Mouse (Mus musculus): ENCODE results near the gene Iba57.
"Not testable (repeated sequence)": the region's sequence is repeated elsewhere in the genome, so short reads cannot be mapped to it uniquely, and the experiment has no call there.

Gene Iba57
- long read RNA-seq, experiment 1, result 0 reads
- long read RNA-seq, experiment 2, full-length matches to known transcripts, result 1 of 3 reads
- long read RNA-seq, experiment 2, partial matches to known transcripts, result 0 of 3 reads
- long read RNA-seq, experiment 2, other reads (novel, unspliced or antisense), result 2 of 3 reads

DNA sequence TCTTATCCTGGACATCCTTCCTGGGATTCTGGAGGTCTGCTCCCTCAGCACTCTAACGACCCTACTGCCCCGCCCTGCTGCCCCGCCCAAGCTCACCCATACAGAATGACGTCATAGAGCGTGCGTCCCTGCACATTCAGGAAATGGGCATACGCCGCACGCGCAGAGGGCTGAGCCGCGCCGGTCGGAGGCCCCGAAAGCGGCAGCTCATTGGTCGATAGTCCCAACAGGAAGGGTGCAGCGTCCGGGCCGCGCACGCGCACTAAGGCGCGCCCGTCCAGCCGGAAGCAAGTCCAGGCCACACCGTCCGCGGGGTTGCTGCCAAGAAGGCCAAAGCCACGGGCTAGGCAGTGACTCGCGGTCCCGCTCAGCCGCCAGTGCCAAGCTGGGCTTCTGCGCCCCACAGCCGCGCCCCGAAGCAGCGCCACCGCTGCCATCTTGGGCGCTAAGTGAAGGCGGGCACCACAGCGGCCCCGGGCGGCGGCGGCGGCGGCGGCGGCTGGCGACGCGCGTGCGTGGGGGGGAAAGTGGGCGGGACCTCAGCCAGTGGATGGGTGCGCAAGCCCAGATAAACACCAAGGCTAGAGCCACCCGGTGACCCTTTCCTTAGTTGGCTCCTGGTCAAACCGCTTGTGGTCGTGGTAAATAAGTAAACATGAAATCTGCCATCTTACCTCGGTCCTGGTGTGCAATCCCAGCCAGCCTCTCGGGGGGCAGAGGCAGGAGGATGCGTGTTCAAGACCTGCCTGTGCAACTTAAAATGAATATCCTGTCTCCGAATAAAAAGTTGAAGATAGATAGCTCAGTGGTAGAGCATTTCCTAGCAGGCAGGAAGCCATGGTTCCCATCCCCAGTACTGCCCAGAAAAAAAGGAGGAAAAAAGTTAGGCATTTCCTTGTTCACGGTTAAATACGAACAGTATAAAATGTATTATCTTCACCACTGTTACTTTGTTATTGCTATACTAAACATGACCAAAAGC is at the start of gene Iba57:
Iba57 (minus strand) TSS at position 485 of the 982 bp plus-strand sequence.
- intact Hi-C loops (cut with DNase I), result no loop called here

DNA sequence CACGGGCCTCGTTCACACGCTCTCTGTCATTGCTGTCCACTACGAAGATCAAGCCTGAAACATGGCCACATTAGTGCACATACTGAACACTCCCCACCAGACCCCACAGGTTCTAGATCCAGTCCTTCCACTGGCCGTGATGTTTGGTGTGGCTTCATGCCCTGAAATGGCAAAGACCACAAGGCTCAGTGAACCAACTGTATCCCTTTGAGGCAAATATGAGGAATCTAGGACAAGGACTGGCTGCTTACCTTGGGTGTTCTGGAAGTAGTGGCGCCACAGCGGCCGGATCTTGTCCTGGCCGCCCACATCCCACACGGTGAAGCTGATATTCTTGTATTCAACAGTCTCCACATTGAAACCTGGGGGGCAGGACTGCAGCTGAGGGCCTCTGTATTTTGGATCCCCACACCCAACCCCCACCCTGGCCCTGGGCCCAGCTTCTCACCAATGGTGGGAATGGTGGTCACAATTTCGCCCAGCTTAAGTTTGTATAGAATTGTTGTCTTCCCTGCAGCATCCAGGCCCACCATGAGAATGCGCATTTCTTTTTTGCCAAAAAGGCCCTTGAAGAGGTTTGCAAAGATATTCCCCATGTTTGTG is 49.5 kb upstream of the Iba57 start:
- intact Hi-C loops (cut with DNase I), result no loop called here

DNA sequence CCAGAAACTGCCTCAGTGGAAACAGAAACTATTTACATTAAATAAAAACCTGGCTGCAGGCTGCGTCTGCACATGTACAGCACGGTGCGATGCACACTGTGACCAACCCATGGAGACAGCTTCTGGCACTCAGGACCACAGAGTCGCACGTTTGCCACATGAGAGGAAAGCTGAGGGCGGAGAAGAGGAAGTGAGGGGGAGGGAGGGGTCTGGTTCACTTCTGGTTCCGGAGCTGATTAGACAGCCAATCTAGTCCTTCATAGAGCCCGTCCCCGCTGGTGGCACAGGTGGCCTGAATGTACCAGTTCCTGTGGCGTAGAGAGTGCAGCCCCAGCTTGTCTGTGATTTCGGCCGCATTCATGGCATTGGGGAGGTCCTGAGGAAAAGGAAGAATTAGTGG is 48.8 kb upstream of the Iba57 start:
- intact Hi-C loops (cut with DNase I), result not testable (repeated sequence)

DNA sequence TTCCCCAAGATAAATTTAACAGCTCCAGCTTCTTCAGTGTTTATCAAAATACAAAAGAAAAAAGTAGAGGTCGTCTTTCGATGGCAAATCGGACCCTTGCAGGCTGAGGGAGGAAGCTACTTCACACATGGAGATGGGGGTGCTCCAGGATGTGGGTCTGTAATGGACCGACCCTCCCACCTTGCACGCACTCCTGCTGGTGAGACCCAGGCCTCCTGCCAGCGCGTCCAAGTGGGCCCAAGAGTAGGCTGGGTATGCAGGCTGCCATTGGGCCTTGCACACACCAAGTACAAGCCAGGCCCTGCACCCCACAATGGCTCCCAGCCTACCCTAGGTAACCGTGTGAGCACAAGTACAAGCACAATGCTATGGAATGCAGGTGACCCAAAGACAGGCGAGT is 48.0 kb upstream of the Iba57 start:
- intact Hi-C loops (cut with DNase I), result not testable (repeated sequence)

DNA sequence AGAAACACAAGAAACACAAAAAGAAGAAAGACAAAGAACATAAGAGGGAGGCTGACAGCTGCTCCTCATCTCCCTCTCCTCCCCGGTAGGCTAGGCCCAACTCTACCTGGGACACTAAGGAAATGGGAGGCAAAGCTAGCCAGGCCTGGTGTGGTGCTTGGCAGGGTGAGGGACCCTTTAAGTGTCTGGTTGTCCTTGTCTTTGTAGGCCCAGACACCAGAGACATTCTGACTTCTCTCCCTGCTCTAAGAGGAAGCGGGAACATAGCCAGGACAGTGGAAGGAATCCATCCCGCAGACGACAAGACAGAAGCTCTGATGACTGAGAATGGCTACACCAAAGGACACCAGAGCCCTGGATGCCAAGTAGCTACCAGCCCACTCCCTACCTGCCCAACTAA is 46.5 kb upstream of the Iba57 start:
- intact Hi-C loops (cut with DNase I), result no loop called here

DNA sequence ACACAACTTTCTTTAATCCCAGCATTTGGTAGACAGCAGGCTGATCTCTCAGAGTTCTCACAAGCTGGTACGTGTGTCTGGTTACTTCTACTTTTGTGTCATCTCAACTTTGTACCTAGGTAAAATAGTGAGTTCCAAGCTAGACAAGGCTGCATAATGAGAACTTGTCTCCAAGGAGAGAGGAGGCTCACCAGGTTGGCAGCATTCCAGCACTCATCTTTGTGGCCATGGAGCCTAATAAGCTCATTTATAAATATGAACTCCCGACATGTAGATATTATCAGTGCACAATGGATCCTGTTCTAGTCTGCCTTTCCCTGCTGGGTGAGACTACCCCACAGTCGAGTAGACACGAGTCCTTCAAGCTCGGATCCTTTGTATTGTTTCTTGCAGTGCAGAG is 46.0 kb upstream of the Iba57 start:
- intact Hi-C loops (cut with DNase I), result no loop called here

DNA sequence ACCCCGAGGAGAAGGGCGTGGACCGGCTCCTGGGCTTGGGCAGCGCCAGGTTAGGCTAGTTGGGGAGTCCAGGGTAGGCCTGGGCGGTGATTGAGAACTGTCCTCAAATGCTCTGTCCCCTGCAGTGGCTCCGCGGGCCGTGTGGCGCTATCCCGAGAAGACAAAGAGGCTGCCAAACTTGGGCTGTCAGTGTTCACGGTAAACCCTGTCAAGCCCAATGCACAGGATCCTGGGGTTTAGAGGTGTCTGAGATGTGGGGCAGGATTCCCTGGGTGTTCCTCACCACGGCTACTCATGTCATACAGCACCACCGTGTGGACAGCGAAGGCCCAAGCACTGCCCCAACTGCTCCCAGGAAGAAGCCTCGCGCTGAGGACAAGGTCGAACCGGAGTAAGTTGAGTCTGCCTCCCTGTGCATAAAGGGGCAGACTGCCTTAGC is 45.5 kb upstream of the Iba57 start:
- intact Hi-C loops (cut with DNase I), result no loop called here

DNA sequence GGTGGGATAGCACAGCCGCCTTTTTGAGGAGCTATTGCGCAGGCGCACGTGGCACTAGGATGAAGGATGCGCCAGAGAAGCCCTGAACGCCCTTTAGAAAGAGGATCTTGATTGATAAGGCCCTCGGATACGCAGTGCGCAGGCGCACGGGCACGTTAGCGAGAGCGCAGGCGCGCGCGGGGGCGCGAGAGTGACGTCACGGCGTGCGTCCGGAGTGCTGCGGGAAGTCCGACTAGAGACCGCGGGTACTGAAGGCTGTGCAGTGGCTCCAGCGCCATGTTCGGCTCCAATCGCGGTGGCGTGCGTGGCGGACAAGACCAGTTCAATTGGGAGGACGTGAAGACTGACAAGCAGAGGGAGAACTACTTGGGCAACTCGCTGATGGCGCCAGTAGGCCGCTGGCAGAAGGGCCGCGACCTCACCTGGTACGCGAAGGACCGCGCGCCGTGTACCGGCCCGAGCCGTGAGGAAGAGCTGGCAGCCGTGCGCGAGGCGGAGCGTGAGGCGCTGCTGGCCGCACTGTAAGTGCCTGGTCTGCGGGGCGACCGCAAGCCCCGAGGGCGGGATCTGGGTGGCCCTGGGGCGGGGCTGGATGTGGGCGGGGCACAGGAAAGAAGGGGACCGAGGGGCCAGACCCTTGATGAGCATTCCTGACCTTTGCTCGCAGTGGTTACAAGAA is 44.8 kb upstream of the Iba57 start, which contains the start of gene 2310033P09Rik:
2310033P09Rik (plus strand) TSS at position 169 of the 679 bp plus-strand sequence.
- intact Hi-C loops (cut with DNase I), result no loop called here

DNA sequence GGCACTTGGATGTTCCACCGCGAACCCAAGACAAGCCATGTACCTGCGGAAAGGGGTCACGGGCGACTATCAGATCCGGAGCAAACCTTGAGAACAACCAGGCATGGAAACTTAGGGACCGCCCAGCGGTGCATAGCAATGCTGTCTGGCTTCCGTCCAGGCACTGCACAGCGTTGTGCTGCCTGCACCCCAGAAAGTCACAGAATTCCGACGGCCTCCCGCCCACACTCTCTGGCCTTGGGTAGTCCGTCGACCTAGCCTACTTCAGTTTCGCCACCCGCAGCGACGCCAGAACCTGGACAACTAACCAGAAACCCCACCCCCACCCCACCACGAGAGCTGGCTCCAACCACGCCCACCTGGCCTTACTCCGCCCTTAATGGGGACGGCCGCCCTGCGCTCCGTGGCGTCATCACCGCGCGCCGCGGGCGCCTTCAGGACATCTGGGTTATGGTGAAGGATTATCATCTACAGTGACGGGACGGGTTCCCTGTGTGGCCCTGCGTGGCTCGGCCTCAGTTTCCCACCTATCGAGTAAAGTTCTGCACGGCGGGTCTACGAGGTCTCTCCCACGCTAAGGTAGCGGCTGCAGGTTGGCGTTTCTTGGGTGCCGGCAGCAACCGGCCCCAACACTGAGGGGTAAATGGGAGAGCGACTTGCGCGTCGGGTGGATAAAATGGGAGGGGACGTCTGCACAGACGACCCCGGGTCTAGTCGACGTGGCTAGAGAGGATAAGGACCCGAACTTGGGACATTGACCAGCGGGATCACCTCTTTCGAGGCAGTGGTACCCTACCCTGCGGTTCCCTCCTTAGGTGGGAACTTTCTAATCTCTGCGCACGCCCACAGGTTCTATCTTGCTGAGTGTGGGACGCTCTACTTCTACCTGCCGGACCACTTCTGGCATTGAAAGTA is 38.8 kb upstream of the Iba57 start, which contains the start of gene Mrpl55:
Mrpl55 (plus strand) TSS at position 406 of the 915 bp plus-strand sequence.
- intact Hi-C loops (cut with DNase I), result loop anchor here (1.0 kb wide), 1 partner anchor 11 kb away; no protein-coding TSS in a partner anchor

DNA sequence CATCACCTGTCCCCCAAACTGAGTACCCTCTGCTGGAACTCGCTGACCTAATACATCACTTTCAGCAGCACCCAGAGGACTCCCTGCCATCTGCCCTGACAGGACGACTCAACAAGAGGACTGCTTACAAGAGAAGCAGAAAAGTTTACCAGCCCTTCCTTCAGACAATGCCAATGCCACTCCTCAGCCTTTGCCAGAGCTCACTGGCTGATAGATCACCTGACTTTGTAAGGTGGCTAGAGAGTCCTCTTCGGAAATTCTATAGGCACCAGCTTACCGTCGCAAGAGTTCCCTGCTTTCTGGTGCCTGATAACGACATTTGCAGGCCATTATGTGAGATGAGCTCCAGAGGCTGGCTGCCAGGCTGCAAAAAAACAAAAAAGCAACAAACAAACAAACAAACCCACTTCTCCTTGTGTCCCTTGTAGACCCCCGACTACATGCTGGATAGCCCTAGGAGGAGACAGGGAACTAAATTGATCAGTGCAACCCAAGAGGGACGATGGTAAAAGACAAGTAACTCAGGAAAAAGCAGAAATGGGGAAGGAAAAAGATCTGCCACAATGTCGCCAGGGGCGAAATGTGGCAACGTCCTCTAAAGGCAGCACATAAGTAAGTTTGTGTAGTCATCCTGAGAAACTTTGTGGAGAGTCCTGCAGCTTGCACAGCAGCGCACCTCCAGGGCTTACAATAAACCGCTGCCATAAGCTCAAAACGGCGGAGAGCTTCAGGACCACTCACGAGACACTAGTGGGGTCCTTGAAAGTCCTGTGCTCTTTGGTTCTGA is 37.9 kb upstream of the Iba57 start:
- intact Hi-C loops (cut with DNase I), result loop anchor here (1.0 kb wide), 1 partner anchor 10 kb away; no protein-coding TSS in a partner anchor

DNA sequence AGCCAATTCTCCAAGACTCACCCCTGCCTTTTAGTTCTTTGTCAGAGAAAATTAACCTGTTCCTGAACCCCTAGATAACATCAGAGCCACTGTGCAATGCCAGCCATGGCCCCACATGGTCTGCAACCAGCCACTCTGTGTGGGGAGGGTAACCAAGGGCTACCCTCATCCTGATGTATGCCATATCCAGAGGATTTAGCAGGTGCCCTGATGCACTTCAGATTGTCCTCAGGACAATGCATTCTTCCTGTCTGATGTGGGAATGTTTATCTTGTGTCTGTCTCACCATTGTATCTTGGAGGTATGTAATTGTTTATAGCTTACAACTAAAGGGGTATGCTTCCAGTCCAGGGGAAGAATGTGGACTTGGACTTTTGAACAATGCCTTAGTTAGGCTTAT is 32.7 kb upstream of the Iba57 start:
- intact Hi-C loops (cut with DNase I), result no loop called here

DNA sequence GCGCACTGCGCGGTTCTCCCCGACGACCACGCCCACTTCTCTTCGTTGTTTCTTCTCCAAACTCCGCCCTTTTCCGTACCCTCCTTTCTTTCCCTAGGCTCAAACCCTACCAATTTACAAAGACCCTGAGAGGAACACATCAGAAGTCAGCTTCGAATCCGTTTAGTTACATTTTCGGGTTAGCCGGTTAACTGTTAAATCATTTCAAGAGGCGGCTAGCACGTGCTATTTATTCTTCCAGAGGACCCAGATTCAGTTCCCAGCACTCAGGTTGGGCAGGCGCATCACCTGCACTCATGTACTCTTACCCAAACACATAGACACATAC is 28.5 kb upstream of the Iba57 start, which contains the start of gene Guk1:
Guk1 (minus strand) TSS at position 154 of the 328 bp plus-strand sequence.
- intact Hi-C loops (cut with DNase I), result no loop called here

DNA sequence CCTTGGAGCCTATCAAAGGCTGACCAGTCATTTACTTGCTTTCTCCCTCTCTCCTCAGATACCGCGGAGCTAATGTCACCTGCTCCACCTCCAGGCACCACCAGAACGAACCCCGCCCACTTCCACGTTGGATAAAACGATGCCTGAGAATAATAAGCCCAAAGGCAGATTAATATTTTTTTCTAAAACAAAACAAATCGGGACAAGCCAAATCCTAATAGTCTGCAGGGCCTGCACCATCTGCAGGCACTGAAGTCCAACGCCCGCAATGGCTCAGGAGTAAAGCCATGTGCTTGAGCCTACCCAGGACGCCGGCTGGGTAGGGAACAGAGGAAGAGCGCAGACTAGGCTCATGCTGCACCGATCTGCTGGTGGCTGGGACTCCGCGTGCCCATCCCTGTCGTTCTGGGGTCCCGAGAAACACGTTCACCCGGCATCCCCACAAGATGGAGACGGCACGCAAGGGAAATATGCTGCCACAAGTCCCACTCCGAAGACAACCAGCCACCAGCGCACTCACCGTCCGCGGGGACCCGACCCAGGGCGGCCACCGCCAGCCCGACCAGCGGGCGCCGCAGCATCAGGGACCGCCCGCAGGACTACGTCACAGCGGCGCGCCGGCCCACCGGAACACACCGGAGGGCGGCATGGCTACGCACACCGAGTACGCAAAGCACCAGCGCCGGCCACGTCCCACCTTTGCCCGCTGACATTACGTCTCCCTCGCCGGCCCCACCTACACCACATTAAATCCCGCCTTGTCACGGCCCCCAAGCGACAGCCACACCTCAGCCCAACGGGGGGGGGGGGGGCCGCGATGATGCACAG is 27.9 kb upstream of the Iba57 start:
- intact Hi-C loops (cut with DNase I), result loop anchor here (1.0 kb wide), 1 partner anchor 11 kb away; the partner anchor contains the start of gene Mrpl55

DNA sequence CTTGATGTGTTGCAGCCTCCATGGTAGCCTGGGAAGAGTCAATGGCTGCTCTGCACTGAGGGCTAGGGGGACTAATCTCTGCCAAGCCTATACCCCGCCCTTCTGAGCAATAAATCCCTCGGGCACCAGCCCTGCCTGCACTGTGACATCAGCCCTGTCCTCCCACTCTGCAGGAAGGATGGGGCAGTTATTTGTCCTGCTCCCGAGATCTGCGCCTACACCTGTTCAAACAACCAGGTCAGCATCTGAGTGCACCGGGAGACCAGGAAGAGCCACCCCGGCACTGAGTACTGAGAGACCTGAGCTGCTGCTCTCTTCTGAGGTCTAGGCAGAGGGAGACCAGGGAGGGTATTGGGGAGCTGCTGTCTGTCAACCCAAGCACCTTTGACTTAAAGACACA is 24.2 kb upstream of the Iba57 start:
- intact Hi-C loops (cut with DNase I), result no loop called here

DNA sequence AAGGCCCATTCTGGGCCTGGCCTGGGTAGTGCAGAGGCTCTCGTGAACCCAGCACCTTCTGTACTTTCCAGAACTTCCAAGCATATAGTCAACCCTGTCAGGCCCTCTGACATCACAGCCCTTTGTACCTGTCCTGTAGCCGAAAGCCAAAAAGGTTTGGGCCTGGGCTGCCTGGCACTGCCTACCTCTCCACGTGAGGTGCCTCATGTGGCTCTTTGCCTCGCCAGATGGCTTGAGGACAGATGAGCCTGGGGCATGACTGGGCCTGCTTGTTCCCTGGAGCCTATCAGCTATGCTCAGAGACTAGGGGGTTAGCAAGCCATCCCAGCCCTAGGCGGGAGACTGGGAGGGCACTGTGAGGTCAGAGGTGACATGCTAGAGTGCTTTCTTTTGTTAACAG is 22.0 kb upstream of the Iba57 start:
- intact Hi-C loops (cut with DNase I), result no loop called here

DNA sequence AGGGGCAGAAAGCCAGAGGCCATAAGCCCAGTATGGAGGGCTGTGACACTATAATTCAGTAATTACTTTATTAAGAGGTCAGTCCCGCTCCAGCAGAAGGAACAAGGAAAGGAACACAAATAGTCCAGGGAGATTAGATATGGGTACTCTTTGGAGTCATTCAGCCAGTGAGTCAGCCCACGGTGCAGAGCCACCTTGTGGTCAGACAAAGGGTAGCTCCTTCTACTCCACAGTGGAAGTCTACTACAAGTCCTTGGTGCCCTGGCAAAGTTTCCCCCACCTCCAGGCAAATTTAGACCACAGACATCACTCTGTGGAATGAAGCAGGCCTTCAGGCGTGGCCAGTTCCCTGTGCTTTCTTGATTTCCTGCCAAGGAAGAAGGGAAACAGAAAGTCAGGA is 20.3 kb upstream of the Iba57 start:
- intact Hi-C loops (cut with DNase I), result loop anchor here (5.0 kb wide), 1 partner anchor 87 kb away; no protein-coding TSS in a partner anchor

DNA sequence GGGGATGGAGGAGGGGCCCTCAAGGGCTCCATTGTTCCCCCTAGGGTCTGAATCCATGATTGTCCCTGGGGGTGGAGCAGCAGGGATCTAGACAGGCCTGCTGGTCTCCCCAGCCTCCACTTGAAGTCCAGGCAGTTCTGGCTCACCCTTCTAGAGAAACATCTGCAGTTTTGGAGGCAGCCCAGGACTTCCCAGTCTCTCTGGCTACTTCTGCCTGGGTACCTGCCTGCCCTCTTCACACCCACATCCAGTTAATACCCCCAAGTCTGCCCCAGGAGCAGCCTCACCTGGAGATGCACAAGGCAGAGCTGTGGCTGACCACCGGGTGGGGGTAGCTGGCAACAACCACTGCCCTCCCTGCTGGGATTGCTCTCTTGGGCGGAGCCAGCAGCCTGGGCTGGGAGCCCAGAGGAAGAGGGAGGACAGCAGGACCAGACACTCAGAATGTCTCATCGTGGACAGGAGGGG is 19.4 kb upstream of the Iba57 start, which contains the start of gene Gjc2:
Gjc2 (minus strand) TSS at position 350 of the 468 bp plus-strand sequence.
- intact Hi-C loops (cut with DNase I), result loop anchor here (5.0 kb wide), 1 partner anchor 86 kb away; no protein-coding TSS in a partner anchor

DNA sequence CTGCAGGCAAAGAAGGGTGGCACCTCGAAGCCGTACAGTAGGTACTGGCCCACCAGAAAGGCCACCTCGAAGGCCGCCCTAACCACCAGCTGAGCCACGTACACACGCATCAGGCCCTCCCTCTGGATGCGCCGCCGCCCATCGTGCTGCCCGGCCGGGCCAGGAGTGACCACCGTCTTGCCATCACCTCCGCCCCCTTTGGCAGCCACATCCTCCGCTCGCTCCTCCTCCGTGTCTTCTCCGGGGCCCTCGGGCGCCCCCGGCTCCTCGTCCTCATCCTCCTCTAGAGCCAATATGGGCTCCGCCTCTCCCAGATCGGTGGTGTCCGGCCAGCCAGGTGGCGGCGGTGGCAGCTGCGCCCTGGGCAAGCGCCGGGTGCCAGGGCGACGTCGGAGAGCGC is 13.4 kb upstream of the Iba57 start:
- intact Hi-C loops (cut with DNase I), result no loop called here

Data from adrenal gland (tissue).